Mouse (Mus musculus) lung, adult 2 months (tissue): ENCODE measurements at regions not wholly inside any gene's neighbourhood (a gene's known extent, or its start where the extent isn't known, plus 50 kb on each side); places are given as distances from the start of the nearest gene placed in this dataset.

Experiments used
- DNase-seq: peaks from one replicate; pipeline ENCODE4 v3.0.0; 2022
- H3K4me1 ChIP-seq: fragments of 200-500 bp; 2 replicates; pipeline ENCODE4 v1.6.1; 2011; ENCODE audit warnings: low read length; ENCODE audit not compliant: control insufficient read depth, insufficient read depth
- H3K4me3 ChIP-seq: fragments of 200-500 bp; replicated peaks from 2 replicates; pipeline ENCODE3; 2011; ENCODE audit warnings: low read depth, mild to moderate bottlenecking, control low read depth, low read length; ENCODE audit errors: extremely low read depth
- CTCF ChIP-seq: fragments of 200-500 bp; IDR thresholded peaks from 2 replicates; pipeline ENCODE4 v1.5.1; 2011; ENCODE audit warnings: mild to moderate bottlenecking, low read length, control low read depth; ENCODE audit not compliant: insufficient read depth
- POLR2A ChIP-seq: fragments of 200-500 bp; IDR thresholded peaks from 2 replicates; pipeline ENCODE4 v1.6.1; 2011; ENCODE audit warnings: low read depth, mild to moderate bottlenecking, control low read depth, low read length, borderline replicate concordance; ENCODE audit errors: extremely low read depth
- WGBS: fragments of 180-500 bp; shearing (Covaris S2); methylation state at CpG from one replicate; pipeline ENCODE4 v1.1.7; 2018; 5-methylcytosine and 5-hydroxymethylcytosine counted together

DNA sequence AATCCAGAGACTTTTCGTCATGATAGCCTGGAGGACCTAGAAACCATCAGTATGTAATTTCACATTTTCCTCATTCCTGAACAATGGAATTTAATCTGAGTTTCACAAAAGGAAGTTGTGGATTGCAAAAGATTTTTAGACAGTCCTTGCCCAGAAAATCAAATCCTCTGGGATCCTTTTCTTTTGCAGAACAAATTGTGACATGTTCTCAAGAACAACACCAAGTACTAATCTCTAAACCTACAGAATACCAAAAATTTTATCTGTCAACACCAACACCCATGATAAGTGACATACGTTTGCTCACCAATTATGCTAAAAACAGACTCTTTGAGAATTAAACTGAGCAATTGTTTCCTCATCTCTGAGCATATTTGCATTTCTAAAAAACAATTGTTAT, 605.9 kb downstream of the Kcnj2 start:
- Histone ChIP-seq H3K4me3 (no peak overlapping the region), H3K4me1 (no peaks in the 10 kb centered on the region)
- DNase-seq = no peak
- 56% methylated on average over 2 of the region's 2 CpGs for WGBS
- TF ChIP-seq CTCF = no peak
- TF ChIP-seq POLR2A = no peak

- TF ChIP-seq CTCF = no peak
- no peak for TF ChIP-seq POLR2A
- no peak for DNase-seq
- H3K4me3 ChIP-seq = no peak overlapping the region
- WGBS = 67% methylated on average over 1 of the region's 1 CpGs
- no peaks in the 10 kb centered on the region for H3K4me1 ChIP-seq
Measured at GRCm38 (mm10) chr11:111675673-111676072, 609.7 kb downstream of the Kcnj2 start.

GRCm38 (mm10) chr11:111682341-111682740, 616.4 kb downstream of the Kcnj2 start:
- no peak for DNase-seq
- no peak overlapping the region for H3K4me3 ChIP-seq
- TF ChIP-seq POLR2A (no peak), CTCF (no peak)
- 66% methylated on average over 7 of the region's 7 CpGs for WGBS
- peaks cover 4% of the 10 kb centered on the region for H3K4me1 ChIP-seq

GRCm38 (mm10) chr11:111683909-111684308, 617.9 kb downstream of the Kcnj2 start:
- DNase-seq = no peak
- TF ChIP-seq POLR2A (no peak), CTCF (no peak)
- 51% methylated on average over 4 of the region's 4 CpGs for WGBS
- Histone ChIP-seq H3K4me1 (peaks cover 10% of the 10 kb centered on the region), H3K4me3 (no peak overlapping the region)

- H3K4me3 ChIP-seq = no peak overlapping the region
- H3K4me1 ChIP-seq = peaks cover 10% of the 10 kb centered on the region
- TF ChIP-seq CTCF (no peak), POLR2A (no peak)
- 8% methylated on average over 3 of the region's 3 CpGs for WGBS
- DNase-seq = no peak
Measured at GRCm38 (mm10) chr11:111687769-111688168, 621.8 kb downstream of the Kcnj2 start.

DNA sequence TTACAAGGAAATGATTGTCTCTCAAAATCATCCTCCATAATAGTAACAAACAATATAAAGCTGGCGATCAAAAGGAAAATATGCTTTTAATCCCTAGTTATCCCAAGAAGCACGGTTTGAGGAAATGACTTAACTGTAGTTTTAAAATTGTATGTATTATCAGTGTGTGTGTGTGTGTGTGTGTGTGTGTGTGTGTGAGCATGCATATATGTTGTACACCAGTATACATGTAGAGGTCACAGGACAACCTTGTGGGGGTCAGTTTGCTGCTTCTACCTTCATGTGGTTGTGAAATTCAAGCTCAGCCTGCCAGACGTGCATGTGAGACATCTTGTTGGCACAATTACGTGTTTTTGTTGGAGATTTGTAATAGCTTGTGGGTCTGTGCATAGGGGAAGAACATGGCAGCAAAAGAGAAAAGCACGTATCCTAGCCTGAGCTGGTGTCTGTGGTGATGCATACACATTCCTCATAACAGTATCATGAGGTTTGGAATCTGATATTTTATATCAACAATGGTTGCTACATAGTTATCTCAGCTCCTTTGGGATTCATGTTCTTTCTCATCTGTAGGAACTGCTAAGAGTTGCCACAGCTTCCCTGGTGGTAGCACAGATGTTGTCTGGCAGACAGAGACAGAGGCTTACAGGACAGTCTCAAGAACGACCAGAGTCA, 622.4 kb downstream of the Kcnj2 start:
- 58% methylated on average over 6 of the region's 6 CpGs for WGBS
- no peak for TF ChIP-seq CTCF
- TF ChIP-seq POLR2A = no peak
- H3K4me3 ChIP-seq = no peak overlapping the region
- DNase-seq = no peak
- peaks cover 9% of the 10 kb centered on the region for H3K4me1 ChIP-seq

DNA sequence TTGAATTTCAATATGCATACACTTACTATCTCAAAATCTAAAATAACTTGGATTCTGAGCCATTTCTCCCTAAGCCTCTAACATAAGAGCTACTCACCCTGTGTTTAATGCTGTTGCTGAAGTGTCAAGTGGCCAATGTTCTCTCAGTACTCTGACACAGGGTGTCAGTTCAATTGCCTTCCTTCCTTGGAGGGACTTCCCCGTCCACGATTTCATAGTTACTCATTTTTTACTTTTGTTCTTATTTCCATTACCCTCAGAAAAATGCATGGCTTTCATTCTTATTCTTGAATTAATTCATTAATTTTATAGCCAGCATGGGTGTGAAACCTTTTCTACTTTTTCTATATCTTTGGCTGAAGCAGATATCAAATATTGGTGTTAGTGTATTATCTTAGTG, 623.9 kb downstream of the Kcnj2 start:
- no peak for TF ChIP-seq POLR2A
- no peak for TF ChIP-seq CTCF
- H3K4me3 ChIP-seq = no peak overlapping the region
- no peak for DNase-seq
- 58% methylated on average over 2 of the region's 2 CpGs for WGBS
- peaks cover 6% of the 10 kb centered on the region for H3K4me1 ChIP-seq

GRCm38 (mm10) chr11:111691512-111691911, 625.5 kb downstream of the Kcnj2 start:
- no peak for TF ChIP-seq CTCF
- no peak for TF ChIP-seq POLR2A
- WGBS = 76% methylated on average over 2 of the region's 2 CpGs
- Histone ChIP-seq H3K4me1 (peaks cover 6% of the 10 kb centered on the region), H3K4me3 (no peak overlapping the region)
- no peak for DNase-seq

DNA sequence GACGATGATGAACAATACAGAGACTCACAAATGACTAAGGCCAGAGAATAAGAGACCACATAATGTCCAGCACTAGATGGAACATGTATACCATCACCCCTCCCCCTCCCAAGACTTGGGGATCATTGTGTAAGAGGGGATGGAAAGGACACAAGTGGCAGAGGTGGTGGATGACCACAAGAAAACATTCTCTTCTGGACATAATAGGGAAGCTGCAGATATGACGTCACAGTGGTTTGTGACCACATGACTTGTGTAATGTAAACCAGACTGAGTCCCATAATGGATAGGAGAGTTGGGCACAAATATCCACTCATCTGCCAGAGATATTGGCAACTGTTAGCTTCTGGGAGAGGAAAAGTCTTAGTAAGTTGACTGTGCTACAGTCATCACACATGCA, 630.7 kb downstream of the Kcnj2 start:
- no peak overlapping the region for H3K4me3 ChIP-seq
- 86% methylated on average over 2 of the region's 2 CpGs for WGBS
- TF ChIP-seq CTCF = no peak
- no peak for TF ChIP-seq POLR2A
- H3K4me1 ChIP-seq = no peaks in the 10 kb centered on the region
- DNase-seq = no peak

DNA sequence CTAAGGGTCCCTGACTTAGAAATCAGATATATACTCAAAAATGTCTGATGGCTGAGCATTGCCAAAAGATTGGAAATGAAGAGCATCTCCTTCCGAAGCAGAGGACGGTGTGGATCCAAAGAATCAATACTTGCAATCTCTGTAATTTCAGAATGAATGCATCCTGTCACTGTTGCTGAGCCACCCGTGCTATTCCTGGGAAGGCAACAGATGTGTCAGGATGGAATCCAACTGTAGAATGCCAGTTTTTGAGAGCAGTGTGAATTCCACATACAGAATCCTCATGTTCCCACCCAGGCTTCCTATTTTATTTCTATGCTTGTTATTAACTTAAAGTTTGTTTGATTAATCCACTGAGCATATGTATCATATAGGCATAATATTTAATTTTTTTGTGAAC, 633.9 kb downstream of the Kcnj2 start:
- no peaks in the 10 kb centered on the region for H3K4me1 ChIP-seq
- DNase-seq = no peak
- H3K4me3 ChIP-seq = no peak overlapping the region
- whole genome bisulfite sequencing = 83% methylated on average over 3 of the region's 3 CpGs
- no peak for TF ChIP-seq POLR2A
- no peak for TF ChIP-seq CTCF

- DNase-seq = no peak
- no peak overlapping the region for H3K4me3 ChIP-seq
- no peak for TF ChIP-seq CTCF
- TF ChIP-seq POLR2A = no peak
- no peaks in the 10 kb centered on the region for H3K4me1 ChIP-seq
- WGBS = 55% methylated on average over 4 of the region's 4 CpGs
Measured at GRCm38 (mm10) chr11:111706882-111707281, 640.9 kb downstream of the Kcnj2 start.
